Mouse (Mus musculus): ENCODE measurements at regions not wholly inside any gene's neighbourhood (a gene's known extent, or its start where the extent isn't known, plus 50 kb on each side); places are given as distances from the start of the nearest gene placed in this dataset.
"Not testable (repeated sequence)": the region's sequence is repeated elsewhere in the genome, so short reads cannot be mapped to it uniquely, and the experiment has no call there.

GRCm38 (mm10) chr1:150160314-150160713 is 60.5 kb downstream of the Ptgs2 start:
- DNase-seq (ENCODE audit: low read depth, low spot score) = no peak
- Histone ChIP-seq H3K27me3 (ENCODE audit: control insufficient read depth, insufficient read depth, low read length, poor library complexity, severe bottlenecking) (no peaks in the 10 kb centered on the region), H3K36me3 (ENCODE audit: control insufficient read depth, insufficient read depth, low read length, poor library complexity, severe bottlenecking) (no peaks in the 10 kb centered on the region)

GRCm38 (mm10) chr1:150164890-150165596 is 65.2 kb downstream of the Ptgs2 start:
- Histone ChIP-seq H3K27me3 (ENCODE audit: control insufficient read depth, insufficient read depth, low read length, poor library complexity, severe bottlenecking) (no peaks in the 10 kb centered on the region), H3K36me3 (ENCODE audit: control insufficient read depth, insufficient read depth, low read length, poor library complexity, severe bottlenecking) (no peaks in the 10 kb centered on the region)
- peak; percentile 11 for DNase-seq (ENCODE audit: low read depth, low spot score)

- no peaks in the 10 kb centered on the region for H3K36me3 ChIP-seq (ENCODE audit: control insufficient read depth, insufficient read depth, low read length, poor library complexity, severe bottlenecking)
- DNase-seq (ENCODE audit: low read depth, low spot score) = peak; percentile 1
- H3K27me3 ChIP-seq (ENCODE audit: control insufficient read depth, insufficient read depth, low read length, poor library complexity, severe bottlenecking) = no peaks in the 10 kb centered on the region
Measured at GRCm38 (mm10) chr1:150165597-150165973, 65.8 kb downstream of the Ptgs2 start.

GRCm38 (mm10) chr1:150167172-150167571 is 67.3 kb downstream of the Ptgs2 start:
- H3K27me3 ChIP-seq (ENCODE audit: control insufficient read depth, insufficient read depth, low read length, poor library complexity, severe bottlenecking) = no peaks in the 10 kb centered on the region
- no peaks in the 10 kb centered on the region for H3K36me3 ChIP-seq (ENCODE audit: control insufficient read depth, insufficient read depth, low read length, poor library complexity, severe bottlenecking)
- no peak for DNase-seq (ENCODE audit: low read depth, low spot score)

- no peak for DNase-seq (ENCODE audit: low read depth, low spot score)
- Histone ChIP-seq H3K36me3 (ENCODE audit: control insufficient read depth, insufficient read depth, low read length, poor library complexity, severe bottlenecking) (no peaks in the 10 kb centered on the region), H3K27me3 (ENCODE audit: control insufficient read depth, insufficient read depth, low read length, poor library complexity, severe bottlenecking) (no peaks in the 10 kb centered on the region)
Measured at GRCm38 (mm10) chr1:150174204-150174603, 74.4 kb downstream of the Ptgs2 start.

- no peaks in the 10 kb centered on the region for H3K36me3 ChIP-seq (ENCODE audit: control insufficient read depth, insufficient read depth, low read length, poor library complexity, severe bottlenecking)
- DNase-seq (ENCODE audit: low read depth, low spot score) = no peak
- H3K27me3 ChIP-seq (ENCODE audit: control insufficient read depth, insufficient read depth, low read length, poor library complexity, severe bottlenecking) = no peaks in the 10 kb centered on the region
Measured at GRCm38 (mm10) chr1:150177029-150177740, 77.4 kb downstream of the Ptgs2 start.

- Histone ChIP-seq H3K36me3 (ENCODE audit: control insufficient read depth, insufficient read depth, low read length, poor library complexity, severe bottlenecking) (no peaks in the 10 kb centered on the region), H3K27me3 (ENCODE audit: control insufficient read depth, insufficient read depth, low read length, poor library complexity, severe bottlenecking) (no peaks in the 10 kb centered on the region)
- DNase-seq (ENCODE audit: low read depth, low spot score) = no peak
Measured at GRCm38 (mm10) chr1:150202022-150202421, 102.2 kb downstream of the Ptgs2 start.

- Histone ChIP-seq H3K36me3 (ENCODE audit: control insufficient read depth, insufficient read depth, low read length, poor library complexity, severe bottlenecking) (no peaks in the 10 kb centered on the region), H3K27me3 (ENCODE audit: control insufficient read depth, insufficient read depth, low read length, poor library complexity, severe bottlenecking) (no peaks in the 10 kb centered on the region)
Measured at GRCm38 (mm10) chr1:150212454-150212853, 106.8 kb upstream of the Pdc start.

GRCm38 (mm10) chr1:150216672-150217071 is 102.5 kb upstream of the Pdc start:
- no peaks in the 10 kb centered on the region for H3K27me3 ChIP-seq (ENCODE audit: control insufficient read depth, insufficient read depth, low read length, poor library complexity, severe bottlenecking)
- DNase-seq (ENCODE audit: low read depth, low spot score) = no peak

More at GRCm38 (mm10) chr1:150212454-150212853, 106.8 kb upstream of the Pdc start:
- no peak for DNase-seq (ENCODE audit: low read depth, low spot score)

GRCm38 (mm10) chr1:150218802-150219201 is 100.4 kb upstream of the Pdc start:
- no peaks in the 10 kb centered on the region for H3K36me3 ChIP-seq (ENCODE audit: control insufficient read depth, insufficient read depth, low read length, poor library complexity, severe bottlenecking)
- DNase-seq (ENCODE audit: low read depth, low spot score) = no peak
- H3K27me3 ChIP-seq (ENCODE audit: control insufficient read depth, insufficient read depth, low read length, poor library complexity, severe bottlenecking) = no peaks in the 10 kb centered on the region

More at GRCm38 (mm10) chr1:150216672-150217071, 102.5 kb upstream of the Pdc start:
- H3K36me3 ChIP-seq (ENCODE audit: control insufficient read depth, insufficient read depth, low read length, poor library complexity, severe bottlenecking) = no peaks in the 10 kb centered on the region

GRCm38 (mm10) chr1:150225529-150225928 is 93.7 kb upstream of the Pdc start:
- no peak for DNase-seq (ENCODE audit: low read depth, low spot score)
- Histone ChIP-seq H3K27me3 (ENCODE audit: control insufficient read depth, insufficient read depth, low read length, poor library complexity, severe bottlenecking) (no peaks in the 10 kb centered on the region), H3K36me3 (ENCODE audit: control insufficient read depth, insufficient read depth, low read length, poor library complexity, severe bottlenecking) (no peaks in the 10 kb centered on the region)

GRCm38 (mm10) chr1:150239504-150239903 is 79.7 kb upstream of the Pdc start:
- not testable (repeated sequence) for H3K27me3 ChIP-seq (ENCODE audit: control insufficient read depth, insufficient read depth, low read length, poor library complexity, severe bottlenecking); DNase-seq (ENCODE audit: low read depth, low spot score)

GRCm38 (mm10) chr1:150240110-150240509 is 79.1 kb upstream of the Pdc start:
- H3K36me3 ChIP-seq (ENCODE audit: control insufficient read depth, insufficient read depth, low read length, poor library complexity, severe bottlenecking) = no peaks in the 10 kb centered on the region
- no peaks in the 10 kb centered on the region for H3K27me3 ChIP-seq (ENCODE audit: control insufficient read depth, insufficient read depth, low read length, poor library complexity, severe bottlenecking)
- DNase-seq (ENCODE audit: low read depth, low spot score) = no peak

More at GRCm38 (mm10) chr1:150239504-150239903, 79.7 kb upstream of the Pdc start:
- not testable (repeated sequence) for H3K36me3 ChIP-seq (ENCODE audit: control insufficient read depth, insufficient read depth, low read length, poor library complexity, severe bottlenecking)

GRCm38 (mm10) chr1:150241153-150241552 is 78.1 kb upstream of the Pdc start:
- DNase-seq (ENCODE audit: low read depth, low spot score) = no peak
- H3K27me3 ChIP-seq (ENCODE audit: control insufficient read depth, insufficient read depth, low read length, poor library complexity, severe bottlenecking) = no peaks in the 10 kb centered on the region
- no peaks in the 10 kb centered on the region for H3K36me3 ChIP-seq (ENCODE audit: control insufficient read depth, insufficient read depth, low read length, poor library complexity, severe bottlenecking)

GRCm38 (mm10) chr1:150242108-150242507 is 77.1 kb upstream of the Pdc start:
- no peak for DNase-seq (ENCODE audit: low read depth, low spot score)
- no peaks in the 10 kb centered on the region for H3K36me3 ChIP-seq (ENCODE audit: control insufficient read depth, insufficient read depth, low read length, poor library complexity, severe bottlenecking)
- no peaks in the 10 kb centered on the region for H3K27me3 ChIP-seq (ENCODE audit: control insufficient read depth, insufficient read depth, low read length, poor library complexity, severe bottlenecking)
